Mouse (Mus musculus) frontal cortex, postnatal 25 days (tissue): ENCODE data around the gene Il11ra1.
"Not testable (repeated sequence)": the region's sequence is repeated elsewhere in the genome, so short reads cannot be mapped to it uniquely, and the experiment has no call there.

ENCODE experiments used
- DNase-seq, 2 experiments: peaks; one replicate each; pipeline ENCODE4 v3.0.0; 2022; ENCODE audit warnings: low spot score in 2 of 2

Il11ra1 gene

DNA sequence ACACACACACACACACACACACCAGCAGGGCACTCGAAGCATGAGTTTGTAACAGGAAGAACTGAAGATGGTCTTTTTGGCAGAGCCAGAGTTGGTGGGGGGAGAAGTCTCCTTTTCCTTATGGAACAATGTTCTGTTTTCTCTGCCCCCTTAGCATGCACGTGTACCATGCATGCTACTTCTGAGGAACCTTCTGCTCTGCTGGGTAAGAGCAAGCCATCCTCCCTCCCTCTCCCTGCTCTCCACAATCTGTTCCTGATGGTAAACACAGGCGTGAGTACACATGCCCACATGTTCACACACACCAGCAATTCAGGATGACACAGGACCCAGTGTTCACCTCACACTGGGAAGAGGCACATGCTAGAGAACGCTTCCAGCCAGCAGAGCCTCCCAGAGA is 18.6 kb upstream of the Il11ra1 start:
- no peak for DNase-seq

DNA sequence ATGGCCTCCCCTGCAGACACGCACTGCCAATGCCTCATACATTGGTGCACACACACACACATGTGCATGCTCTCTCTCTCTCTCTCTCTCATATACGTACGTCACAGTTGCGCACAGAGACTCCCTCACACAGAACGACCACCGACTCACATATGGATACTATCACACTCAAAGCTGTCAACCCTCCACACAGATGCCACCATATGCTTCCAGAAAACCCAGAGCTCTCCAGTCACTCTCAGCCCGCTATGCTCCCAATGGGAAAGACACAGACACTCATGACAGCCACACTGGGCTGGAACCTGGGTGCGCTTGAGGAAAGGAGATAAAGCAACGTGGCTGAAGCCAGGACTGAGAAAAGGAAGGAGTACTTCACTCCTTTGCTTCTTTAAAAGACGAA is 17.8 kb upstream of the Il11ra1 start:
- DNase-seq, result no peak

- no peak for DNase-seq
Observed at GRCm38 (mm10) chr4:41682789-41683188, 17.0 kb upstream of the Il11ra1 start.

DNA sequence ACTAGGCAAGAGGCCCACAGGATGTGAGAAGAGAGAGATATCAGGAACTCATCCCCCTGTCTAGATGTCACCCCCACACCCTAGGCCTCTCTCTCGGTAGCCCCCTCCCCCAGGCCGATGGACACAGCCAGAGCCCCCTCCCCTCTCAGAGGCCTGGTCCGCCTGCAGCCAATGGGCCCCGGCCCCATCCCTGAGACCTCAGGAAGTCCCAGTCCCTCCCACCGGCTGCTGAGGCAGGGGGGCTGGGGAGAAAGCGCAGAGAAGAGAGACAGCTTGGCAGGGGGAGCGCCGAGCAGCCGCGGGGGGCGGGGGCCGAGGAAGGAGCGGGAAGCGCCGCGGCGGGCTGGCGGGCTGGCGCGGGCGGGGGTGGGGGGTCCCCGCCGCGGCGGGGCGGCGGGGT is 16.5 kb upstream of the Il11ra1 start:
- DNase-seq, result not testable (repeated sequence)

GRCm38 (mm10) chr4:41684131-41684930 is 15.5 kb upstream of the Il11ra1 start:
- not testable (repeated sequence) for DNase-seq

DNA sequence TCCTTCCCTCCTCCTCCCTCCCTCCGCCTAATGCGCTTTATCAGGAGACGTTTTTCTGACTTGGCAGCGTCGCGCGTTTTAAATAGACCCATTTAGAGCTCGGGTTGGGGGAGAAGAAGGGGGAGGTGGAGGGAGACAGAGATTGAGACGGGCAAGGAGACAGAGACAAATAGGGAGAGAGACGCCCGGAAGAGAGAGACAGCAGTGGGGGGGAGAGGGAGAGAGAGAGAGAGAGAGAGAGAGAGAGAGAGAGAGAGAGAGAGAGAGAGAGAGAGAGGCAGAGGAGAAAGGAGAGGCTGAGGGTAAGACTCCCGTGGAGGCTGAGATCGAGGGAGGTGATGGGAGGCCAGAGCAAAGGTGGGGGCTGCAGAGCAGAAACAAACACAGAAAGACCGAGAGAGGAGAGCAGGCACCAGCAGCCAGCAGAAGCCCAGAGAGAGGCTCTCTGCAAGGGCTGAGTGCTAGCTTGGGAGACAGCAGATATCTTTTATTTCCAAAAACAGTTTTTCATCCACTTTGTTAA is 14.8 kb upstream of the Il11ra1 start:
- not testable (repeated sequence) for DNase-seq

GRCm38 (mm10) chr4:41685882-41686492 is 13.8 kb upstream of the Il11ra1 start:
- not testable (repeated sequence) for DNase-seq

GRCm38 (mm10) chr4:41688562-41688961 is 11.2 kb upstream of the Il11ra1 start:
- DNase-seq, result not testable (repeated sequence)

- not testable (repeated sequence) for DNase-seq
Observed at GRCm38 (mm10) chr4:41690014-41690413, 9.8 kb upstream of the Il11ra1 start.

GRCm38 (mm10) chr4:41693511-41693910 is 6.3 kb upstream of the Il11ra1 start:
- not testable (repeated sequence) for DNase-seq

- not testable (repeated sequence) for DNase-seq
Observed at GRCm38 (mm10) chr4:41695800-41696199, 4.0 kb upstream of the Il11ra1 start.

DNA sequence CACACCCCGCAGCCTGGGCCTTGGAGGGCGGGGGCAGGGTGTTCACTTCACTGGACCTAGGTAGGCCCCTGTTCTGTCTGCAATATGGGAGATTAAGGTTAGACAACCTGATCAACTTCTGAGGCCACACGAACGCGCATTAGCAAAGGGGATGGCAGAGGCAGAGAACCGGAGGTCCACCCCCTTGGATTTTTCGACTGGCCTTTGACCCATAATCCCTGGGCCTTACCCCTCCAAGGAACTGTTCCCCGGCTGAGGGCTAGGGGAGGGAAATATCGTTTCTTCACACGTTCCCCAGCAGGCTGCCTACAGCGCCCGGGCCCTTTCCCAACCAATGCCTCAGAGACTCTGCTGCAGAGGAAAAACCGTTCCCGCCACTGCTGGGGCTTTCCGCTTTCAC is 3.3 kb upstream of the Il11ra1 start:
- DNase-seq, result not testable (repeated sequence)

- peak; percentile 79 to 88 for DNase-seq
Observed at GRCm38 (mm10) chr4:41696930-41697841, 2.6 kb upstream of the Il11ra1 start, which contains the start of gene Cntfr. TSS of gene Cntfr (minus strand) at chr4:41697089.

DNA sequence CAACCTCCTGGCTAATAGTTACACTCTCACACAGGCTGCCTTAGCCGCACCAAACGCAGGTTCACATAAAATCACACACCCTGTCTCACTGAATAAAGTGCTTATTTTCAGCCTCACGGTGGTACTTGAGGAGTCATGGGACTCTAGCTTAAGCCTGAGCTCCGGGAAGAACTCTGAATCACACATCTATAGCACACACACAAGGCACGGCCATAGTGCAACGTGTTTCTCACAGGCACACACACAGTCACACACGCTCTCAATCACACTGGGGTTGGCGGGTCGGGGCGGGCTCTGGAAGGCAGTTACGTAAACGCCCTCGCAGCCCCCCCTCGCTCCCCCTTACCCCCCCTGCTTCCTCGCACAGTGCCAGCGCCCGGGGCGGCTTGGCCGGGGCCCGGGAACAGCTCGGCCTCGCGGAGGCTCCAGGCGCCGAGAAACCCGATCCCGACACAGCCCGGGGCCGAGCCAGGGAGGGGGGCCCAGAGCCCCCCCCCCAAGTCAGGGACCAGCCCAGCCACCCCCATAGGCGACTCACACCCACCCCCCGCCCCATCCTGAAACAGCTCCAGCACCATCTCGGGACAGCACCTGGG is 1.3 kb upstream of the Il11ra1 start:
- DNase-seq, result not testable (repeated sequence)

GRCm38 (mm10) chr4:41700224-41700623 is 435 bp downstream of the Il11ra1 start:
- DNase-seq, result not testable (repeated sequence)

DNA sequence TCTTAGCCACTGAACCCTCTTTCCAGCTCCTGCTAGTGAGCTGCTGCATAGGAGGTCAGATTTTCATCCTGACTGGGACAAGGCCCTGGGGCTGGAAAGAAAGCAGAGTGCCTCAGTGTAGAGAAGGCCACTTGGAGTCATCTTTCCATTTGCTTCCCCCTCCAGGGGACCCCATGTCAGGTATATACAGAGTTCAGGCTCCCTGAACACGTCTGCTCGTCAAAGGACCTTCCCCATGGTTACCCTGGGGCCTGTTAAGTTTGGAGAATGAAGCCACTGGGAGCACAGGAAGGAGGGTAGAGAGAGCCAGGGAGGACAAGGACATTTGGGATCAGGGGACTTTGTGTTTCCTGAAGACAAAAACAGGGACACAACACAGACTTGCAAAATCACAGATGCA is 2.4 kb downstream of the Il11ra1 start:
- not testable (repeated sequence) for DNase-seq

DNA sequence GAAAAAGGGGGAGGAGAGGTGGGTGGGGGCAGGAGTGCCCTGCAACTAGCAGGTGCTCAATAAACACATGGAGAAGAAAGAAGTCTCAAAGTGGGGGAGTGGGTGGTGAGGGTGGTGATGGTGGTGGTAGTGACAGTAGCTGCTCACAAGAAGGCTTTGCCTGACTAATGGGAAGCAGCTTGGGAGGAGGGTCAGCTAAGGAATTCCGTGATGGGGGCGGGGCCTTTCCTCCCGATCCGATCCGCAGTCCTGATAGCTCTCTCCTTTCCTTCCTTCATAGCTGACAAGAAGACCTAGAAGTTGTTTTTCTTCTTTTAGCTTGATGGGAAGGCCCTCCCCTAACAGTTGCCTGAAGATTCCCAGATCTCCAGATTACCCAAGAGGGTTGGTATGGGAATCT is 4.9 kb downstream of the Il11ra1 start:
- no peak for DNase-seq

DNA sequence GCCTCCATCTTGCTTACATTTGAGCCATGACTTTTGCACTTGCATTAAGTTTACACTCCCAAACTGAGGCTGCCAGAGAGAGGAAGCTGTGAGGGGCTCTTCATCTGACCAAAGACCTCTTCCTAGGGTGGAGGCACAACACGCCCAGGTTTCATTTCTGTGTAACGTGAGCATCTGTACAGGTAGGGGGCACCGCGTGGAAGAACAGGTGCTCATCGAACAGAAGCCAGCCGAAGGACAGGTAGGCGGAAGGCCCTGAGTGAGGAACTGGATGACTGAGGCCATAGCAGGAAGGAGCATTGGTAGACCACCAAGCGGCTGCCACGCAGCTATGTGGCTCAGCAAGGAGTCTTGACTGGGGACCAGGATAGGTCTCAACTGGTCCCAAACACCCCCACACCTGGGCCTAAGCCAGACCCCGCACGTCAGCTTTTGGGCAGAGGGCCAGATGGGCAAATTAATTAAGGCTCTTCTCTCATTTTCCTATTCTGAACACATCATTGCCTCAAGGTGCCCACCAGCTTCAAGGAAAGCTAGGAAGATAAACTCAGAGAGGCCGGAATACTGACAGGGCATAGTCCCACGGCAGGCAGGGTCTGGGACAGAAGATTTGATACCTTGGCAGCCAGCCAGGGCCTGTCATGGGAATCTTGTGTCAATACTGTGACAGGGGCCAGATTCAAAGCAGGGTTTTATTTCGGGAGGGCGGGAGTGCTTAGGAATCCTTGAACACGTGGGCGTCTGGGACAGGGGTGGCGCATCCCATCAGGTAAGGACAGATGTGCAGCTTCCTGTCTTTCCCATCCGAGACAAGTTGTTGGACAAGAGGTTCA is 6.3 kb downstream of the Il11ra1 start:
- DNase-seq, result no peak

- peak in 1 of 2 experiments; percentile 69 for DNase-seq
Observed at GRCm38 (mm10) chr4:41707011-41707535, 7.3 kb downstream of the Il11ra1 start.

DNA sequence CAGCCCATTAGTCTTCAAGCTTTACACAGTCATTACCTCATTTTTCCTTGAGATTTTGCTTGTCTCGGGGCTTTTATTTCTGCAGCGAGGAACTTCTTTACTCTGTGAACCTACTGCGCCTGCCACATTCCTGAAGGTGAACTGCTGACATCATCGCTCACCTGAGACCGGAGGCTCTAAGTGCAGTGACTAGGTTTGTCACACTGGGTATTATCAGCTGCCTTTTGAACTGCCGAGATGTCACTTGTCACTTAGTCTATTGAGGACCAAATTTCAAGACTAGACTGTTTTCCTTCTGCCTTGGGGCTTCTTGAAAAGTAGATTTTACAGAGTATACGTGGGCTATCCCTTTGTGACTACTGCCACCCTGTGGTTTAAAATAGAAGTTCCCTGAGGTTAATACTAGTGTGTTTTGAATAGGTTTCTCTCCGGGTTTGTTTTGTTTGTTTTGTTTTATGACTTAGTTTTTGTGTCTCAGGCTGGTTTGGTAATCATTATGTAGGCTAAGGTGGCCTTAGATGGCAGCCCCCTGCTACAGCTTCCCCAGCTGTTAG is 8.5 kb downstream of the Il11ra1 start:
- DNase-seq, result no peak
